Mouse (Mus musculus) embryo, embryonic 10.5 days (tissue): Measurements from ENCODE around the gene Nup155.
"Not testable (repeated sequence)": the region's sequence is repeated elsewhere in the genome, so short reads cannot be mapped to it uniquely, and the experiment has no call there.

Source experiments
- DNase-seq: peaks from one replicate; pipeline ENCODE4 v3.0.0-alpha.2; 2015; ENCODE audit warnings: low spot score

The Nup155 gene

GRCm38 (mm10) chr15:8108966-8109743 is at the start of gene Nup155:
Nup155 (plus strand) TSS chr15:8109273.
- DNase-seq = peak; percentile 96

GRCm38 (mm10) chr15:8065221-8065620 is 43.9 kb upstream of the Nup155 start:
- no peak for DNase-seq

- DNase-seq = not testable (repeated sequence)
Measured at GRCm38 (mm10) chr15:8073159-8073558, 35.9 kb upstream of the Nup155 start.

DNA sequence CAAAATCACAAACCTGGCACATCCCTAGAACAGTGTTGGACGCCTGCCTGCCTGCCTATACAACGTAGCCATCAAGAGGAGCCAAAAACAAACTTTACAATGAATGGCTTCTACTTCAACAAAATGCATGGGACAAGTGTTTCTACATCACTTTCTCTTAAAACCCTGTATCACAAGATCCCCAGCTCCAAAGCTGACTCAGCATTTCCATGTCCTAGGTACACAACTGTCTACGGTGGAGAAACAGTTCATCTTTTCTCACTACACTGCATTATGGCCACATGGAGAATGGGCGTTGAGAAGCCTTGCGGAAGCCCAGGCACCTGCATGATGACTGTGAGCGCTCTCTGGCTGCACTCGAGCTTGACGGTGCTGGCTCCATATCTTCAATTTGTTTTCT is 26.9 kb upstream of the Nup155 start:
- DNase-seq = no peak

DNA sequence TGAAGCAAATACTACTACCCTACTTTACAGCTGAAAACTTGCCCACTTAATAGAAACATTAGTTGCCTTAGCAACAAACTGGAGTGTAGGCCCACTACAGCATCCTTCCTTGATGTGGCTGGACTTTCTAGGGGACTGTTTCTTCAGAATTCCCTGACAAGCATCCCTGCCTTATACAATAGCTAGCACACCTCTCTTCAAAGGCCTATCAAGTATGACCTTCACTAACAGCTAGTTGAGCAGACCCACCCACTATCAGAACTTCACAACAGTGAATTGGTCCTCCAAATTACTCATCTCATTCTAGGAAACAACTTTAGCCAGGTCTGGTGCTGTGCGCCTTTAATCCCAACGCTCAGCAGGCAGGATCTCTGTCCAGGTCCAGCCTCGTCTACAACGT is 21.8 kb upstream of the Nup155 start:
- DNase-seq = no peak

- no peak for DNase-seq
Measured at GRCm38 (mm10) chr15:8088715-8089114, 20.4 kb upstream of the Nup155 start.

- no peak for DNase-seq
Measured at GRCm38 (mm10) chr15:8090685-8091084, 18.4 kb upstream of the Nup155 start.

- not testable (repeated sequence) for DNase-seq
Measured at GRCm38 (mm10) chr15:8092668-8093067, 16.4 kb upstream of the Nup155 start.

GRCm38 (mm10) chr15:8097853-8098252 is 11.2 kb upstream of the Nup155 start:
- peak; percentile 74 for DNase-seq

GRCm38 (mm10) chr15:8098774-8099749 is 10.0 kb upstream of the Nup155 start, which contains the start of gene Wdr70:
Wdr70 (minus strand) TSS chr15:8099209.
- peak; percentile 96 for DNase-seq

DNA sequence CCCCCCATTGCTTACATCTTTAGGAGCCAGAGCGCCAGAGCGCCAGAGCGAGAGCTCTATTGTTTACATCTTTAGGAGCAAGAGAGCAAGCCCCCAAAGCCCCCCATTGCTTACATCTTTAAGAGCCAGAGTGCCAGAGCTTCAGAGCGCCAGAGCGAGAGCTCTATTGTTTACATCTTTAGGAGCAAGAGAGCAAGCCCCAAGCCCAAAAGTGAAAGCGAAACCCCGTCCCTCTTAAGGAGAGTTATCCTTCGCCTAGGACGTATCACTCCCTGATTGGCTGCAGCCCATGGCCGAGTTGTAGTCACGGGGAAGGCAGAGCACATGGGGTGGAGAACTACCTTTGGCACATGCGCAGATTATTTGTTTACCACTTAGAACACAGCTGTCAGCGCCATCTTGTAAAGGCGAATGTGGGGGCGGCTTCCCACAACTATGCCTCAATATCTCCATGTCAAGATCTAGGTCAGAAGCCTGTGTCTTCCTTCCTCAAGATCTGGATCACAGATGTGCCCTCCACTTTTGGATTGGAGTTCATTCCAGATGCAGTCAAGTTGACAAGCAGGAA is 7.0 kb upstream of the Nup155 start:
- DNase-seq = not testable (repeated sequence)

DNA sequence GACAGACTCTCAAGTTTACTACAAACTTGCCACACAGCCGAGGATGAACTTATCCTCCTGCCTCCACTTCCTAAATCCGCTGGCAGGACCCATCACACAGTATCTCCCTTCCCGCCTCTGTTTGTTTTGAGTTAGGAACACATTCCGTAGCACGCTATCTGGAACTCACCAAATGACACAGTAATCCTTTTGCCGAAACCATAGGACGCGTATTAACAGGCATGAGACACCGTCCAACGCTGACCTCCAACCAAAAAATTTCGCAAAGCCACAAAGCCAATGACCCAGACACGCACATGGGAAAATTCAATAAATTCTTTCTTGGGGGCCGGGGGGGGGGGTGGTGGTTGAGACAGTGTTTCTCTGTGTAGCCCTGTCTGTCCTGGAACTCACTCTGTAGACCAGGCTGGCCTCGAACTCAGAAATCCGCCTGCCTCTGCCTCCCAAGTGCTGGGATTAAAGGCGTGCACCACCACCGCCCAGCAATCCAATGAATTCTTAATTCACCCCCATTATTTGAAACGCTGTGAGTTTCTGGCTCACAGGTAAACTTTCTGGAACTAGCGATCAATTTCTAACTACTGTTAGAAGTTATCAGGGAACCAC is 610 bp upstream of the Nup155 start:
- peak; percentile 5 for DNase-seq

GRCm38 (mm10) chr15:8109782-8110181 is 709 bp downstream of the Nup155 start:
- DNase-seq = no peak

GRCm38 (mm10) chr15:8129281-8129680 is 20.2 kb downstream of the Nup155 start:
- no peak for DNase-seq

GRCm38 (mm10) chr15:8131268-8131667 is 22.2 kb downstream of the Nup155 start:
- DNase-seq = no peak

GRCm38 (mm10) chr15:8131761-8132160 is 22.7 kb downstream of the Nup155 start:
- DNase-seq = no peak

GRCm38 (mm10) chr15:8135606-8136005 is 26.5 kb downstream of the Nup155 start:
- no peak for DNase-seq

DNA sequence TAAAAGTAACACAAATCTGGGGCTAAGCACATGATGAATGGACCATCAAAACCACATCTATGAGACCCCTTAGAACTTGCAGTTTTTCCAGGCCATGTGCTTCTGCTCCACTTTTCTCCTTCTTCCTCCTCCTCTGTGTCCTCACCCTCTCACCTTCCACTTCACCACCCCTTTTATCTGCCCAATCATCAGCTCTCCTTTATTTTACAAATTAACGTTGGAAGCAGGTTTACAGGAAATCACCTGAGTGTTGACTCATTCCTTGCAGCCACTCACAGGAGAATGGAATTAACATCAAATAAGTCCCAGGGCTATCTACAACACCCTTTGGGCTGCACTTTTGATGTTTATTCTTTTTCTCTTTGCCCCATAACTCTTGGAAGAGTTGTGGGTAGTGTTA is 52.8 kb downstream of the Nup155 start:
- no peak for DNase-seq

- DNase-seq = peak; percentile 96
Measured at GRCm38 (mm10) chr15:8168591-8169265, 59.7 kb downstream of the Nup155 start, which contains the start of gene Cplane1. Cplane1 (plus strand) TSS chr15:8169106.

GRCm38 (mm10) chr15:8169266-8169746 is 60.2 kb downstream of the Nup155 start:
- peak; percentile 57 for DNase-seq

DNA sequence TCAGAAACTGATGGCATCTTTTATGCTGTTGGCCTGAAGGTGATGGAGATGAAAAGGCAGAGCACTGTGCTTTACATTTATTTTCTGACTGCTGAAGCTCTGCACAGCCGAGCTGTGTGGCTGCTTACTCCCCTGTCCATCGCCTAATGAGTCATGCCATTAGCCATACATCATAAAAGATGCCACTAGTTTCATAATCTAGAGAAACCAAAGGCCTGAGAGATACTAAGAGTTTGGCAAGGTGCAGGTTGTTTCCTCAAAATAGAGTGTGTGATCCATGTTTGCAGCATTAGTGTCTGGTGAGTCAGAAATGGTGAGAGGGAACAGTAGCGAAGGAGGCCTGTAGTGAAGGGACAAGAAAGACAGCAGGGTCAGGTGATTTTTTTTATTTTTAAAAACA is 80.5 kb downstream of the Nup155 start:
- no peak for DNase-seq
